Mouse (Mus musculus): ENCODE measurements around the gene Zfp280b. TPM values are rescaled to one million over a fixed set of nuclear protein-coding genes. Genes with fewer than 3 reads are reported as not detected.

Zfp280b gene
- 8.7 and 9.6 TPM in 2 replicates for polyA plus RNA-seq (2012; rRNA removed)

DNA sequence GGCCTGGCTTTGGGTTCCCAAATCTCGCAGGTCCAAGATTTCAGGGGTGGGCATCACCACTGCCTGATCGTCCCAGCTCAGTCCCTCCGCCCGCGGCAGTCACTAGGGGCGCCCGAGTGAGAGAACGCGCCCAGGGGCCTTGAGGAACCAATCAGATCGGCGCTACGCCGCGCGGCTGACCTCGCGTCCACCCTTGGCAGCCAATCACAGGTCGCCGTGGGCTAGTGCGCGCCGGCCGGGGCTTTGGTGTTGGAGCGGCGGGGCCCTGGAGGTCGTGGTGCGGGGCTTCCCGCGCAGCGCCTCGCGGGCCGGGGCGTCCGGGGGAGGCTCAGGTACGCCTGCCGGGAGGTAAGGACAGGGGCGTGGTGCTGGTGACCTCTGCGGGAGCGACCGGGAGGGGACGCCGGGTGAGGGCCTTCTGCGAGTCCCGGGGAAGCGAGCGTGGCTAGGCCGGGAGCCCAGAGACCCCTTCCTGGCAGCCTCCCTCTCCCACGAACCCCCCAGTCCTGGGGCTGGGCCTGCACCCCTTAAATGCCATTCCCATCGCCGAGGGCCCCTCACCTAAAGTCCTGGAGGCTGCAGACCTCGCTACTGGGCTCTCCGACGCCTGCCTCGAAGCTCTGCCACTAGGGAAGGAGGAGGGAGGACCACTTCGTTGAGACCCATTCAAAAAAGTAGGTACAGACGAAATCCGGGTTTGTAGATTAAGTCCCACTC is at the start of gene Zfp280b:
TSS of gene Zfp280b (plus strand) at position 249 of the 717 bp plus-strand sequence.

Other genes with a start within 250 kb of the Zfp280b start
- gene Gstt1, start 234.1 kb upstream of the Zfp280b start, polyA plus RNA-seq (2012; rRNA removed): 21.6 and 28.9 TPM in 2 replicates
- gene Gstt4, start 210.1 kb upstream of the Zfp280b start, polyA plus RNA-seq (2012; rRNA removed): not detected in 2 replicates
- gene Gstt2, start 195.2 kb upstream of the Zfp280b start, polyA plus RNA-seq (2012; rRNA removed): 6.7 and 9.0 TPM in 2 replicates
- gene Mif, start 172.4 kb upstream of the Zfp280b start, polyA plus RNA-seq (2012; rRNA removed): 1,609 and 1,890 TPM in 2 replicates
- 1.8 and 4.1 TPM in 2 replicates for gene Derl3, start 139.2 kb upstream of the Zfp280b start, polyA plus RNA-seq (2012; rRNA removed)
- gene Smarcb1, start 111.0 kb upstream of the Zfp280b start, polyA plus RNA-seq (2012; rRNA removed): 96.1 and 115 TPM in 2 replicates
- 78.2 and 90.8 TPM in 2 replicates for gene Chchd10, start 99.5 kb upstream of the Zfp280b start, polyA plus RNA-seq (2012; rRNA removed)
- gene Mmp11, start 96.2 kb upstream of the Zfp280b start, polyA plus RNA-seq (2012; rRNA removed): 20.1 and 24.1 TPM in 2 replicates
- 0.92 and 1.1 TPM in 2 replicates for gene Gm867, start 92.0 kb upstream of the Zfp280b start, polyA plus RNA-seq (2012; rRNA removed)
- 0.37 TPM in 1 of 2 replicates, not detected in the other for gene Vpreb3, start 89.6 kb upstream of the Zfp280b start, polyA plus RNA-seq (2012; rRNA removed)
- 0.05 and 0.07 TPM in 2 replicates for gene Gm5134, start 78.1 kb upstream of the Zfp280b start, polyA plus RNA-seq (2012; rRNA removed)
- gene Slc5a4b, start 78.3 kb downstream of the Zfp280b start, polyA plus RNA-seq (2012; rRNA removed): 0.01 and 0.05 TPM in 2 replicates
- 0.19 and 0.30 TPM in 2 replicates for gene Slc5a4a, start 114.8 kb downstream of the Zfp280b start, polyA plus RNA-seq (2012; rRNA removed)
- gene Prmt2, start 205.2 kb downstream of the Zfp280b start, polyA plus RNA-seq (2012; rRNA removed): 321 and 322 TPM in 2 replicates
- 4.5 and 11.0 TPM in 2 replicates for gene S100b, start 221.2 kb downstream of the Zfp280b start, polyA plus RNA-seq (2012; rRNA removed)

Data from central nervous system, embryonic 18 days (tissue).